Mouse (Mus musculus): ENCODE results near the gene Ocln. TPM values are rescaled to one million over a fixed set of nuclear protein-coding genes. Genes with fewer than 3 reads are reported as not detected.
"Not testable (repeated sequence)": the region's sequence is repeated elsewhere in the genome, so short reads cannot be mapped to it uniquely, and the experiment has no call there.

Gene Ocln
- total RNA-seq, 2 experiments from 2014 or later: 0.94 to 1.2 TPM

DNA sequence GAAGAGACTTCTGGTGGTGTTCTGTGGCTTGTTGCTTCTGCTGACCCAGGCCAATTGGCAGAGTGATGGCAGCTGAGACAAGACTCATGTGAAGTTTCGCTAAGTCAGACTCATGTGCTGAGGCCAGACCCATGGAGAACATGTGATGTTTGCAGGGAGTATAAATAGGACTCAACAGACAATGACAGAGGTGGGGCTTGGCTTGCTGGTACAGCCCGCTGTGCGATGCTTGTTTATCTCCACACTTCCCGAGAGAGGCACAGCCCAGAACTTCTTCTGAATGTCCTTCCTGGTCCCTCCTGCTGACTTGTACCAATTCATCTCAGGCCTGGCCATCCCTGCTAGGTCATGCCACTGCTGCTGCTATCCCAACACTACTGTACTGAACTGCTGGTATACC, 57.2 kb downstream of the Ocln start:
- peak in 1 of 2 experiments; percentile 5 for DNase-seq
- intact Hi-C loops (cut with DNase I): loop anchor here (10.0 kb wide), 1 partner anchor 371 kb away; the partner anchor contains the start of gene Smn1

GRCm38 (mm10) chr13:100494370-100494769, 58.1 kb downstream of the Ocln start:
- intact Hi-C loops (cut with DNase I): loop anchor here (5.0 to 10.0 kb wide), 3 partner anchors 103 to 370 kb away; partner anchors contain the start of genes Marveld2 and Smn1
- not testable (repeated sequence) for DNase-seq

DNA sequence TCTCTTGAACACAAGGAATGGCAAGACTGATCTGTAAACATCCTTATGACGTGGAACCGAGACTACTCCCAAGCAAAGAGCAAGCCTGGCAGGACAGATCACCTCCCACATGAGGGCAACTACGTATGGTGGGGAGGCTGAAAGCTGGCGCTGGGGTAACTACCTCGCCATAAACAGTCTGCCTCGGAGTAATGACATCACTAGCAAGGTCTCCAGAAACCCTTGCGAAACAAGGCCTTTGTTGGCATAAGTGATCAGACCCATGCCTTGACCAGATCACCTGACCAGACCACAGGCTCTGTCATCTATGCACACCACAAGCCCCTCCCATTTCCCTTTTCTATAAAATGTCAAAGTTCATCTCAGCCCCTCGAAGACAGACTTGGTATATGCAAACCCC, 59.2 kb downstream of the Ocln start:
- intact Hi-C loops (cut with DNase I): loop anchor here (2.0 to 10.0 kb wide), 4 partner anchors 104 to 369 kb away; partner anchors contain the start of genes Ak6, Marveld2, Rad17 and Smn1
- no peak for DNase-seq

DNA sequence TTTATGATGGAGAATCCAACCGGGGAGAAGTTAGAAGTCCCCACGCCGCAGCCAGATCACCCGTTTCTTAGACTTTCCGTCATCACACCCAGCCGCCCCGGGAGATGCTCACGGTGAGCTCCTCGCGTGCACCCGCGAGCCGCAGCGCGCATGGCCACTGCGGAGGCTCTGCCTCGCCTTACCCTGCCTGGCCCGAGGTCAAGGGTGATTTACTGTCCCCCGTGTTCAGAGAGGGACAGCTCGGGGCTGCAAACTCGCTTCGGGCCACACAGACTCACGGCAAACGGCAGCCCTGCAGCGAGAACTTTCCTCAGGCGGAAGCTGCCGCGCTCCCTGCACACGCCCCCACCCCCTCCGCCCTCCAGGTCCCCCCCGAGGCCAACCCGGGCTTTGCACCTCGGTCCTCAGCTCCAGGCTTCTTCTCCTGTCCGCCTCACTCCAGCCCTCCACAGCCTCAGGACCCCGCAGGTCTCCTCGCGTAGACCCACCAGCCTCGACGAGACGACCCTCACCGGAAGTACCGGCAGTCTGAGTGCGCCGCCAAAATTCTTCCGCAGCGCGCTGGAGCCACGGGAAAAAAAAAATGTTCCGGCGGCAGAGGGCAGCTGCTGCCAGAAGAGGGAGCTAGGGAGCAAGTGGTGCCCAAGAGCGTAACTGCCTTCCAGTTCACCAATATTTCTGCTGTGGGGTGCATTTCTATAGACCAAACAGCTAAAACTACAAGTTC, 60.3 kb downstream of the Ocln start, which contains the start of gene Gtf2h2:
Gene Gtf2h2, minus strand, starts transcription at position 519 of the 727 bp plus-strand sequence.
- DNase-seq: peak; percentile 87 to 93
- intact Hi-C loops (cut with DNase I): loop anchor here (2.0 to 10.0 kb wide), 4 partner anchors 105 to 367 kb away; partner anchors contain the start of genes Ak6, Marveld2, Rad17 and Smn1

DNA sequence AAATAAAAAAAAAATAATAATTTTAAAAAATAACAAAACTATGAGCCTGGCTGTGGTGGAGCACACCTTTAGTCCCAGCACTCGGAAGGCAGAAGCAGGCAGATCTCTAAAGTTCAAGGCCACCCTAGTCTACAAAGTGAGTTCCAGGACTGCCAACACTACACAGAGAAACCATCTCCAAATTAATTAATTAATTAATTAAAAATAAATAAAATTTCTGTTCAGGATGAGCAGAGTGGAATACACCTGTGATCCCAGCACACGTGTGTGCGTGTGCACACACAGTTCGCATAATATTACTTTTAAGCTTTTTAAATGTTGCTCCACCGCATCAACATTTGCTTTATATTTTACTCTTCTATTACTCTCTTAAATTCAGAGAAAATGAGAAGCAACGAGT, 60.9 kb downstream of the Ocln start:
- no peak for DNase-seq
- intact Hi-C loops (cut with DNase I): loop anchor here (2.0 to 10.0 kb wide), 4 partner anchors 106 to 367 kb away; partner anchors contain the start of genes Ak6, Marveld2, Rad17 and Smn1

DNA sequence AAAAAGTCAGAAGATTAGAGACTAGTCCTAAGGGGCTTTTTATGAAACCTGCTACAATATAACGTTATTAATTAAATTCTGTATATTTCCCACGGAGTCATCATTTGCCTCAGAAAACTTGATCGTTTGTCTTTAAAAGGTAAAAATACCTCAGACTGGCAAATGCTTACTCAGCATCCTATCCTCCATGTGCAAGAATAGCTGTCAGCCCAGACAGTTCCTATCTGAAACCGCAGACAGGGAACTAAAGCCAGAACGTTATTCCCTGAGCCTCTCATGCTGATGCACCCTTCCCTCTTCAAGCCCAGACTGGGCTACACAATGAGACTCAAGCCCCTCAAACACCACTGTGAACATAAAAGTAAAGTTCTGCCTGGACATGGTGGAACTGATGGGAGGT, 62.1 kb downstream of the Ocln start:
- intact Hi-C loops (cut with DNase I): loop anchor here (5.0 to 10.0 kb wide), 3 partner anchors 107 to 366 kb away; partner anchors contain the start of genes Marveld2 and Smn1
- DNase-seq: no peak

- intact Hi-C loops (cut with DNase I): loop anchor here (5.0 kb wide), 1 partner anchor 149 kb away; no protein-coding TSS in a partner anchor
- DNase-seq: no peak
Measured at GRCm38 (mm10) chr13:100483610-100484009, 68.9 kb downstream of the Ocln start.

- DNase-seq: no peak
- intact Hi-C loops (cut with DNase I): no loop called here
Measured at GRCm38 (mm10) chr13:100463527-100464222, 88.8 kb downstream of the Ocln start.

GRCm38 (mm10) chr13:100461336-100461735, 91.2 kb downstream of the Ocln start:
- no peak for DNase-seq
- intact Hi-C loops (cut with DNase I): no loop called here

- intact Hi-C loops (cut with DNase I): not testable (repeated sequence)
Measured at GRCm38 (mm10) chr13:100452415-100453127, 99.9 kb downstream of the Ocln start, which contains the start of gene Naip1. Naip1 (minus strand) TSS chr13:100452869.

DNA sequence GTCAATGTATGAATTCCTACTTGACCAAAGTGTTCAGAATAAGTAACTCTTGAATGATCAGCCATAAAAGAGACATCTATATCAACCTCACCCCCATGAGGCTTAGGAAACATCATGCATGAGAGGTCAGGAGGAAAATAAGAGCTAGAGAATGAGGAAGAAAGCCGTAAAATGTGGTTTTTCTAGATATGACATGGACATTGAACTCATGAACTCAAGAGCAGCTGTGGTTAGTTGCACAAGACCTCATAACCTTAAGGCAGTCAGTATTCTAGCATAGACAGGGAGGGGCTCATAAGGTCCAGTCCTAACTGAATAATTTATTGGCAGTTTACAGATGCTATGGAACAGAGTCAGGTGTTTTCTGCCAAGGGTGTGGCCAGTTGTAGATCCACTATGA, 103.0 kb downstream of the Ocln start:
- no peak for DNase-seq
- intact Hi-C loops (cut with DNase I): no loop called here

More at GRCm38 (mm10) chr13:100452415-100453127, 99.9 kb downstream of the Ocln start, which contains the start of gene Naip1:
- DNase-seq: not testable (repeated sequence)

Other genes with a start within 250 kb of the Ocln start
- gene Naip6, start 235.0 kb downstream of the Ocln start, total RNA-seq (2021): under 1 TPM; 0.15 to 0.24 TPM
- gene Naip1, start 99.8 kb downstream of the Ocln start, total RNA-seq (2021): under 1 TPM in 1 of 2 experiments, not detected in 1; 0.07 TPM
- gene Gtf2h2, start 60.1 kb downstream of the Ocln start, total RNA-seq (2021): 10 to 100 TPM; 22.6 to 25.2 TPM
- gene Marveld2, start 64.3 kb upstream of the Ocln start, total RNA-seq (2021): 1 to 10 TPM; 1.1 to 1.4 TPM
- gene Ak6, start 98.3 kb upstream of the Ocln start, total RNA-seq (2021): 10 to 100 TPM; 77.7 to 78.5 TPM
- gene Rad17, start 98.3 kb upstream of the Ocln start, total RNA-seq (2021): 10 to 100 TPM; 19.9 to 20.2 TPM
- gene Taf9, start 98.9 kb upstream of the Ocln start, total RNA-seq (2021): 10 to 100 TPM; 14.7 to 16.8 TPM
- 1 to 10 TPM; 1.5 to 2.0 TPM for gene Ccdc125, start 117.0 kb upstream of the Ocln start, total RNA-seq (2021)
- gene Cdk7, start 178.2 kb upstream of the Ocln start, total RNA-seq (2021): 10 to 100 TPM; 29.5 to 34.8 TPM
- 100 to 1,000 TPM; 163 to 174 TPM for gene Mrps36, start 191.9 kb upstream of the Ocln start, total RNA-seq (2021)
- gene Cenph, start 223.2 kb upstream of the Ocln start, total RNA-seq (2021): 1 to 10 TPM; 2.1 to 2.8 TPM
- 10 to 100 TPM; 19.3 to 27.8 TPM for gene Ccnb1, start 233.9 kb upstream of the Ocln start, total RNA-seq (2021)

Data from heart, postnatal 10 days (tissue).